Mouse (Mus musculus) embryonic facial prominence, embryonic 15.5 days (tissue): ENCODE data around the gene Fhl5. TPM values are rescaled to one million over a fixed set of nuclear protein-coding genes. Genes with fewer than 3 reads are reported as not detected.

ENCODE experiments used
- ATAC-seq: fragments of 200-750 bp; cut with Nextera tagmentation; 2 replicates; pipeline ENCODE4 v1.8.0; 2017; ENCODE audit warnings: low read depth, moderate TSS enrichment; ENCODE audit not compliant: insufficient number of reproducible peaks, low FRiP score, low TSS enrichment
- H3K27ac ChIP-seq: fragments of 300-500 bp; sonication (generic); replicated peaks from 2 replicates; pipeline ENCODE4 v1.5.1; 2015; ENCODE audit warnings: mild to moderate bottlenecking, inconsistent platforms
- H3K27me3 ChIP-seq: fragments of 300-500 bp; sonication (generic); 2 replicates; pipeline ENCODE4 v1.6.1; 2015; ENCODE audit warnings: inconsistent platforms
- H3K36me3 ChIP-seq: fragments of 300-500 bp; sonication (generic); 2 replicates; pipeline ENCODE4 v1.6.1; 2015; ENCODE audit warnings: mild to moderate bottlenecking, inconsistent platforms
- H3K4me1 ChIP-seq: fragments of 300-500 bp; sonication (generic); 2 replicates; pipeline ENCODE4 v1.6.1; 2015; ENCODE audit warnings: inconsistent platforms
- H3K4me2 ChIP-seq: fragments of 300-500 bp; sonication (generic); replicated peaks from 2 replicates; pipeline ENCODE4 v1.6.1; 2015; ENCODE audit warnings: mild to moderate bottlenecking, inconsistent platforms
- H3K4me3 ChIP-seq: fragments of 300-500 bp; sonication (generic); replicated peaks from 2 replicates; pipeline ENCODE4 v1.5.1; 2015; ENCODE audit warnings: mild to moderate bottlenecking, inconsistent platforms
- H3K9ac ChIP-seq: fragments of 300-500 bp; sonication (generic); 2 replicates; pipeline ENCODE4 v1.6.1; 2015; ENCODE audit warnings: inconsistent platforms
- H3K9me3 ChIP-seq: fragments of 300-500 bp; sonication (generic); replicated peaks from 2 replicates; pipeline ENCODE4 v1.6.1; 2016; ENCODE audit warnings: inconsistent platforms
- WGBS: fragments of 180-500 bp; shearing (Covaris S2); methylation state at CpG from one replicate; pipeline ENCODE4 v1.1.7; 2015; 5-methylcytosine and 5-hydroxymethylcytosine counted together
- polyA plus RNA-seq: library from polyadenylated mRNA; unstranded; fragments of >200 nt; fragmentation: Nextera tagmentation; extraction: Ambion mirVana; gene quantifications from 2 replicates; pipeline ENCODE4 v1.2.1, GENCODE M21; 2015

Fhl5 gene
- polyA plus RNA-seq, 1 experiment from 2014 or later, result not detected

GRCm38 (mm10) chr4:25227527-25227926 is 15.1 kb downstream of the Fhl5 start:
- H3K4me2 ChIP-seq, result no peak overlapping the region
- 11% methylated on average over 1 of the region's 1 CpGs for WGBS
- H3K9ac ChIP-seq, result no peak overlapping the region
- no peak overlapping the region for H3K4me3 ChIP-seq
- ATAC-seq, result no peak
- no peak overlapping the region for H3K27ac ChIP-seq
- H3K4me1 ChIP-seq, result no peaks in the 10 kb centered on the region
- H3K9me3 ChIP-seq, result no peaks in the 10 kb centered on the region
- H3K27me3 ChIP-seq, result no peaks in the 10 kb centered on the region
- H3K36me3 ChIP-seq, result no peaks in the 10 kb centered on the region

GRCm38 (mm10) chr4:25221927-25222326 is 20.7 kb downstream of the Fhl5 start:
- no peaks in the 10 kb centered on the region for H3K36me3 ChIP-seq
- ATAC-seq, result no peak

GRCm38 (mm10) chr4:25213451-25213850 is 29.2 kb downstream of the Fhl5 start:
- Histone ChIP-seq H3K27ac (no peak overlapping the region), H3K4me1 (no peaks in the 10 kb centered on the region), H3K4me3 (no peak overlapping the region), H3K9ac (no peak overlapping the region), H3K27me3 (no peaks in the 10 kb centered on the region), H3K4me2 (no peak overlapping the region), H3K9me3 (no peaks in the 10 kb centered on the region), H3K36me3 (no peaks in the 10 kb centered on the region)
- 55% methylated on average over 5 of the region's 5 CpGs for WGBS
- no peak for ATAC-seq

More at GRCm38 (mm10) chr4:25221927-25222326, 20.7 kb downstream of the Fhl5 start:
- Histone ChIP-seq H3K4me2 (no peak overlapping the region), H3K9ac (no peak overlapping the region), H3K4me3 (no peak overlapping the region), H3K9me3 (no peaks in the 10 kb centered on the region), H3K4me1 (no peaks in the 10 kb centered on the region), H3K27ac (no peak overlapping the region), H3K27me3 (no peaks in the 10 kb centered on the region)

GRCm38 (mm10) chr4:25206166-25206565 is 36.5 kb downstream of the Fhl5 start:
- H3K9me3 ChIP-seq, result no peaks in the 10 kb centered on the region
- no peaks in the 10 kb centered on the region for H3K27me3 ChIP-seq
- H3K9ac ChIP-seq, result no peak overlapping the region
- H3K27ac ChIP-seq, result no peak overlapping the region
- no peaks in the 10 kb centered on the region for H3K36me3 ChIP-seq
- WGBS, result 63% methylated on average over 4 of the region's 4 CpGs
- H3K4me1 ChIP-seq, result no peaks in the 10 kb centered on the region
- no peak for ATAC-seq
- no peak overlapping the region for H3K4me2 ChIP-seq
- H3K4me3 ChIP-seq, result no peak overlapping the region

GRCm38 (mm10) chr4:25197310-25197709 is 45.4 kb downstream of the Fhl5 start:
- no peak overlapping the region for H3K4me2 ChIP-seq
- no peaks in the 10 kb centered on the region for H3K9me3 ChIP-seq
- no peaks in the 10 kb centered on the region for H3K4me1 ChIP-seq
- no peak overlapping the region for H3K4me3 ChIP-seq
- H3K27ac ChIP-seq, result no peak overlapping the region
- ATAC-seq, result no peak
- H3K9ac ChIP-seq, result no peak overlapping the region
- H3K27me3 ChIP-seq, result no peaks in the 10 kb centered on the region
- WGBS, result 69% methylated on average over 1 of the region's 1 CpGs
- no peaks in the 10 kb centered on the region for H3K36me3 ChIP-seq

- Histone ChIP-seq H3K9me3 (no peaks in the 10 kb centered on the region), H3K36me3 (no peaks in the 10 kb centered on the region), H3K27me3 (no peaks in the 10 kb centered on the region), H3K4me1 (no peaks in the 10 kb centered on the region), H3K4me3 (no peak overlapping the region), H3K4me2 (no peak overlapping the region), H3K27ac (no peak overlapping the region), H3K9ac (no peak overlapping the region)
- no peak for ATAC-seq
- WGBS, result 60% methylated on average over 4 of the region's 4 CpGs
Observed at GRCm38 (mm10) chr4:25179617-25180208, 63.0 kb downstream of the Fhl5 start.

Other genes starting within 250 kb of the Fhl5 start
- 36.0 and 40.8 TPM in 2 replicates for gene Ufl1, start 38.9 kb upstream of the Fhl5 start, polyA plus RNA-seq